Mouse (Mus musculus) stomach, postnatal 0 days (tissue): ENCODE data around the gene Smco1.

ENCODE experiments used
- CTCF ChIP-seq: IDR thresholded peaks from 2 replicates; pipeline ENCODE4 v1.5.1; 2016; ENCODE audit warnings: antibody characterized with exemption, low read depth, mild to moderate bottlenecking, moderate library complexity
- EP300 ChIP-seq: optimal IDR thresholded peaks from 2 replicates; pipeline ENCODE3; 2016; ENCODE audit warnings: antibody characterized with exemption

- TF ChIP-seq CTCF (no peak), EP300 (no peak)
These were observed 48.9 kb upstream of the Smco1 start for GRCm38 (mm10) chr16:32222399-32222798.
